Mouse (Mus musculus) kidney, embryonic 14.5 days (tissue): ENCODE measurements around the gene Gm8138. TPM values are rescaled to one million over a fixed set of nuclear protein-coding genes. Genes with fewer than 3 reads are reported as not detected.
"Not testable (repeated sequence)": the region's sequence is repeated elsewhere in the genome, so short reads cannot be mapped to it uniquely, and the experiment has no call there.

Source experiments
- ATAC-seq: fragments of 200-750 bp; cut with Nextera tagmentation; 2 replicates; pipeline ENCODE4 v1.8.0; 2017; ENCODE audit warnings: moderate number of reproducible peaks, mild to moderate bottlenecking, moderate TSS enrichment, moderate library complexity; ENCODE audit not compliant: low FRiP score, low TSS enrichment
- H3K27ac ChIP-seq: fragments of 300-500 bp; sonication (generic); 2 replicates; pipeline ENCODE4 v1.5.1; 2014; ENCODE audit warnings: low read depth, mild to moderate bottlenecking, low read length, moderate library complexity, mixed read lengths
- H3K27me3 ChIP-seq: fragments of 300-500 bp; sonication (generic); 2 replicates; pipeline ENCODE4 v1.6.1; 2014; ENCODE audit warnings: mild to moderate bottlenecking, low read length; ENCODE audit not compliant: control insufficient read depth, insufficient read depth
- H3K36me3 ChIP-seq: fragments of 300-500 bp; sonication (generic); 2 replicates; pipeline ENCODE4 v1.6.1; 2014; ENCODE audit warnings: low read length, mixed read lengths; ENCODE audit not compliant: control insufficient read depth, insufficient read depth
- H3K4me1 ChIP-seq: fragments of 300-500 bp; sonication (generic); 2 replicates; pipeline ENCODE4 v1.6.1; 2014; ENCODE audit warnings: low read length, mixed read lengths; ENCODE audit not compliant: control insufficient read depth, insufficient read depth
- H3K4me2 ChIP-seq: fragments of 300-500 bp; sonication (generic); replicated peaks from 2 replicates; pipeline ENCODE4 v1.6.1; 2014; ENCODE audit warnings: low read depth, mild to moderate bottlenecking, low read length
- H3K4me3 ChIP-seq: fragments of 300-500 bp; sonication (generic); 2 replicates; pipeline ENCODE4 v1.5.1; 2014; ENCODE audit warnings: mild to moderate bottlenecking, low read length
- H3K9ac ChIP-seq: fragments of 300-500 bp; sonication (generic); 2 replicates; pipeline ENCODE4 v1.6.1; 2014; ENCODE audit warnings: low read depth, mild to moderate bottlenecking, low read length, moderate library complexity
- H3K9me3 ChIP-seq: fragments of 300-500 bp; sonication (generic); 2 replicates; pipeline ENCODE4 v1.6.1; 2016; ENCODE audit warnings: low read length; ENCODE audit not compliant: control insufficient read depth
- WGBS: fragments of 180-500 bp; shearing (Covaris S2); extraction: QIAGEN DNeasy Blood & Tissue Kit; methylation state at CpG from one replicate; pipeline ENCODE4 v1.1.7; 2014; 5-methylcytosine and 5-hydroxymethylcytosine counted together
- polyA plus RNA-seq: library from polyadenylated mRNA; unstranded; fragments of >200 nt; fragmentation: Nextera tagmentation; extraction: Ambion mirVana; gene quantifications from 2 replicates; pipeline ENCODE4 v1.2.1, GENCODE M21; 2014

The Gm8138 gene
- not detected in 2 replicates for polyA plus RNA-seq

- not testable (repeated sequence) for H3K9me3 ChIP-seq, H3K27ac ChIP-seq, H3K36me3 ChIP-seq, H3K4me2 ChIP-seq, H3K27me3 ChIP-seq, H3K9ac ChIP-seq, H3K4me1 ChIP-seq, ATAC-seq, H3K4me3 ChIP-seq
- WGBS = no CpG with 5 or more reads among the region's 3 CpGs
Measured at GRCm38 (mm10) chr14:43416250-43416649, at the start of gene Gm8138. Gene Gm8138 (minus strand): TSS chr14:43416350.

- not testable (repeated sequence) for H3K4me1 ChIP-seq, H3K9me3 ChIP-seq, H3K4me2 ChIP-seq, H3K27ac ChIP-seq, H3K4me3 ChIP-seq, ATAC-seq, H3K9ac ChIP-seq, H3K27me3 ChIP-seq, H3K36me3 ChIP-seq
- WGBS = 85% methylated on average over 11 of the region's 11 CpGs
Measured at GRCm38 (mm10) chr14:43361713-43362112, 54.4 kb downstream of the Gm8138 start.

Other genes starting within 250 kb of the Gm8138 start
- not detected in 2 replicates for gene Gm7233, start 236.5 kb downstream of the Gm8138 start, polyA plus RNA-seq
- not detected in 2 replicates for gene Gm8122, start 181.0 kb downstream of the Gm8138 start, polyA plus RNA-seq
- gene Gm8126, start 157.7 kb downstream of the Gm8138 start, polyA plus RNA-seq = not detected in 2 replicates
- not detected in 2 replicates for gene Gm9732, start 141.3 kb downstream of the Gm8138 start, polyA plus RNA-seq
- not detected in 2 replicates for gene Gm8127, start 122.5 kb downstream of the Gm8138 start, polyA plus RNA-seq
- gene 1700001F09Rik, start 68.5 kb downstream of the Gm8138 start, polyA plus RNA-seq = not detected in 2 replicates
- gene Gm5799, start 127.2 kb upstream of the Gm8138 start, polyA plus RNA-seq = not detected in 2 replicates
- gene Gm17654, start 162.8 kb upstream of the Gm8138 start, polyA plus RNA-seq = not detected in 2 replicates
- not detected in 2 replicates for gene Gm10375, start 191.7 kb upstream of the Gm8138 start, polyA plus RNA-seq